Mouse (Mus musculus) activated CD4-positive, CD25-positive, alpha-beta regulatory T cell, adult 4 months (primary cell): Measurements from ENCODE around the gene Flt1. TPM values are rescaled to one million over a fixed set of nuclear protein-coding genes. Genes with fewer than 3 reads are reported as not detected.

Source experiments
- ATAC-seq: one replicate; pipeline ENCODE4 v1.8.0; 2017
- polyA plus RNA-seq, 2 experiments: library from polyadenylated mRNA; unstranded; fragments of 100-300 nt; shearing (Covaris generic); gene quantifications; one replicate each; pipeline ENCODE4 v1.2.1; 2017

Flt1 gene
- polyA plus RNA-seq, 2 experiments from 2014 or later: not detected

DNA sequence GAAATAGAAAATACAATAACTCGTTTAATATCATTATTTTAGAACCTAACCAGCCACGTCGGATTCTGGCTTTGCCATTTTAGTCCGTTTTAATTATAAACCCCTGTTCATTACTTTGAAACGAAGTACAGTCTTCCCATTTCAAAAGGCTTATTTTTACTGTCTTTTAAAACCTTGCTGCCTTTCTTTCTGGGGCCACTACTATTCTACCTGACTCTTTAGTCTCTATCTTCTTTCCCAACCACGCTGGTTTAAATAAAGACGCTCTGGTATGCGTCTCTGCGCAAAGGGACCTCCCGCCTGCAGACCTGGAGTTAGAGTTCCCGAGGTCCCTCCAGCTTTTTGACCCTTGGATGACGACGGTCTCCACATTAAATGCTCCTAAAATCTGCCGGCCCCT lies 1.4 kb downstream of the Flt1 start:
- no peak for ATAC-seq

DNA sequence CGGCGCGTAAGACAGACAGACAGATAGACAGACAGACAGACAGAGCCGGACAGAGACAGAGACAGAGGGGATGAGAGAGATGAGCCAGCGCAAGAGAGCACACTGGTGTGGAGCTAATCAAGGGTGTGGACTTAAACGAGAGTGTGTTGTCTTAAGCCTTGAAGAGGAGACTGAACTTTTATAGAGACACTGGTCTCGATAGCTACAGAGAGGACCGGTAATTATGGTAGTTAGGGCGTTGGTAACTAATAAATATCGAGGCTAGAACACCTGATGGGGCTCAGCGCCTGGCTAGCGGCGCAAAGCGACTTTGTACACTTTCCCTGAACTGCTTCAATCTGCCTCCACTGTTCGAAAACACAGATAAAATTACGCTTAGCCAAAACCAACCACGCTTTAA lies 2.0 kb downstream of the Flt1 start:
- no peak for ATAC-seq

DNA sequence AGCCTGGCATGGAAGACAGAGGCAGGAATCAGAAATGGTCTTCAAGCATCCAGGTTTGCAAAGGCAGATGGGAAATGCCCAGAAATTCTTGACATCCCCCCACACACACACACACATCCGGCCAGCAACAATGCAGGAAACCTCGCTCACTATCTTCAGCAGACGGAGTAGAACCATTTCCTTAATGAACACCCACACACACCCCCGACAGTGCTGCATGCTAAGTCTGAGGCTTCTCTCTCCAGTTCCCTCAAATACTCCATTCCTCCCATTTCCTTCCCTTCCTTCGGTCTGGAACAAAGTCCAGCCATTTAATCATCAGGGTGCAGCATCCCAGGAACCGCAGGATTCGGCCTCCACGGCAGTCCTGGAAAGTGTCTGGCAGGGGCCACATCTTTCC lies 4.4 kb downstream of the Flt1 start:
- ATAC-seq: no peak

DNA sequence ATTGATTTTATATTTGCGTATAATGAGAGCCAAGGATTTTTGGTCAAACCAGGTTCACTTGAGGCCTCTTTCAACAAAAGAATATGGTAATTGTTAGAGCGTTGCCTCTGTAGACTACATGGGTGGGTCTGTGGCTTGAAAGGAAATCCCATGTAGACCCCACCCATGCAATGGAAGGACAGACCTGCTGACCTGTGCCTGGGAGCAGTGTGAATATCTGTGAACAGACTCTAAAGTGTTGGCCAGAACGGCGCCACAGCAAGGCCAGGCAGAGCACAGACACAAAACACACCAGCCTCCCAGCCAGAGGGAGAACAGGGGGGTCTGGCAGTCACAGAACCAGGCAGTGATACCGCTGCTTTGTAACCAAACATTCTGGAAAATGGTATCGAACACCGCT lies 7.5 kb downstream of the Flt1 start:
- ATAC-seq: no peak

DNA sequence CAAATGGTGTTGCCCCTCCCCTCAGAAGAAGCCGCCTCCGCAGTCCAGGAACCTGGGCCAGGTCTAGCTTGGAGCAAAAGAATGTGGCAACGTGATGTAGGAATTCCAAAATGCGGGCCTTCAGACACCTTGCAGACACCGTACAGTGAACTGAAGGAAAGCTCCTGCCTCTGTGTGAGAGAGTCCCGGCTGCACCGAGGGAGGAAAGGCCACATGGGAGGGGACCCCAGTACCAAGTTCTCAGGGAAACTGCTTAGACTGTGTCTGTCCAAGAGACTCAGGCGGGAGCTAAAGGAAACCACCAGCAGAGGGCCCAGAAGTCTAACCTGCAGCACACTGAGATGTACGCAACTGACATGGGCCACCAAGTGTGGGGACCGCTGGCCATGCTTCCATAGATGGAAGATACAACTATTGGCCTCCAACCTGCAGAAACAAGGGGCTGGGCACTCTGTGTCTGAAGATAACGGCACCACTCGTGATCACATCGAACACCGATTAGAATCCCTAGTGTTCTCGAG lies 9.1 kb downstream of the Flt1 start:
- no peak for ATAC-seq

DNA sequence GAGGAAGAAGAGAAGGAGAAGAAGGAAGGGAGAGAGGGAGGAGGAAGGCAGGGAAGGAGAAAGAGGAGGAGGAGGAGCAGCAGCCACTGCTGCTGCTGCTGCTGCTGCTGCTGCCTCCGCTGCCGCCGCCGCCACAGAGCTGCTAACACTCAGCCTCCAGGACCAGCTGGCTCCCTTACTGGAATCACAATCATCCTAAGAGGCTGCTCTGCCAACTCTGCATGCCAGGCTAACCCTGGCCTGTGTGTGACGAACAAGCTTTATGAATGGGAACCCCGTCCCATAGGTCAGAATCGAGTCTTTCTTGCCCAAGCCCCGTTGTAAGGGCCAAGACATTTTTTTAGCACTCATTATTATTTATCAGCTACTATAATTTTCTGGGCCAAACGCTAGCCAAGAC lies 9.5 kb downstream of the Flt1 start:
- no peak for ATAC-seq

DNA sequence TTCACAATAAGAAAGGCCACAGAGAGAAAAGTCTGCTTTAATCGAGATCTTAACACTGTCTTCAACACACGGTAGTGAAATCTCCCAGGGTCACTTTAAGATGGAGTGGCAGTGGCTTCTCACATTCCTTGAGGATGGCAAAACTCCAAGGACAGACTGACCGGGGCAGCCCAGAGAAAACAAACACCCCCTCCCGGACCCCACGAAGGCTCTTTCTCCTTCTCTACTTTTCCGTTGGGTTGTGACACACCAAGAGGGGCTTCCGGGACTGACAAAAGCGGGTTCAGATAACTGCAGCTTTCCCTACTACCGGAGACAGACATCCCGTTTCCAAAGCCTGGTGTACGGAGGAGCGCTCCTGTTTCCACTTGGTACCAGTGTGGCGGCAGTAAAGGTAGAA lies 10.4 kb downstream of the Flt1 start:
- no peak for ATAC-seq

- ATAC-seq: no peak
Measured at GRCm38 (mm10) chr5:147708500-147708899, 17.3 kb downstream of the Flt1 start.

DNA sequence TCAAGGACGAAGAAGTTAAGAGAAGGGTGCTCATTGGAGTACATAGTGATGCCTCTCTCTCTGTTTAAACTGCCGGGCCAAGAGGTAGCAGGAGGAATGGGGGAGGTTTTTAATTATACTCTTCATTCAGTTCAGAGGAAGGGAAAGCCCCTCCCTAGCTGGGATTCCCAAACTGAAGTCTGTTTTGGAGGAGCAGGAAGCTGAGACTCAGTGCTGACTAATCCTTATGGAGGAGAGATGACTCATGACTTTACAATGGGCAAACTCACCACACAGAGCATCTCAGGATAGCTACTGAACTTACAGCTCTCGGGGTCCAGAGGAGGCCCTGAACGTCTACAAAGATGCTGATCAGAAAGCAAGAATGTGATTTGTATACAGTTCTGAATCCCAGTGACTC lies 18.3 kb downstream of the Flt1 start:
- no peak for ATAC-seq

GRCm38 (mm10) chr5:147704890-147705289 lies 20.9 kb downstream of the Flt1 start:
- ATAC-seq: no peak

DNA sequence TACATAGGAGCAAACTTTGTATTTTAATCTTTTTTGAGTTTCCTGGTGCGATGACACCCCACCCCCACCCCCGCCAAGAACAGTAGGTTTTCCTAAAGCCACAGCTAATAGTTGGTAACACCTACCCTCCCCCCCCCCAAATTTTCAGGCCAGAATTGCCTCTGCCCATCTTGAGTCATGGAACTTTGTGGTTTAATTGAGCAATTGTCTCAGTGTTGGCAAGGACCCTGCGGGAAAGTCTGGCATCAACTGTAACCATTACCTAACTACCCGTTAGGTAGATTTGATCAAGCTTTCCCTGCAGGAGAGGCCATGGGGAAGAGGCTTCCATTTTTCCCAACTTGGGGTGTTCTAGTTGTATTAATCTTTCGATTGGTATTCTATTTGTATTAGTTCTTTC lies 23.4 kb downstream of the Flt1 start:
- no peak for ATAC-seq

DNA sequence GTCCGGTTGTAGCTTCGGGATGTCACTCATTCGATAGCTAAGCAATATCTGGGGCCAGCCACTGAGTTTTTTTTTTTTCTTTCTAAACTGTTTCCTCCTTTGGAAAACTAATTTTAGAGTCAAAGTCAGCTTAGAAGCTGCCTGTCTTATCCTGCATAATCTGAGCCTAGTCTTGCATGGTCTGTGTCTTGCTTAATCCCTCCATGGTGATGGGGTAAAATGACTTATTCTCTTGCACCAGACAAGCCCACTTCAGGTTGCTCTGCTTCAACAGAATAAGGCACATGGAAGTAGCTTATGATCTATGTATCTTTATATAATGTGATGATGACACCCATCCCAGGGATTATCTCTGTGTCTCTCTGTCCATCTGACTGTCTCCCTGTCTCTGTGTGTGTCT lies 24.8 kb downstream of the Flt1 start:
- ATAC-seq: no peak

- no peak for ATAC-seq
Measured at GRCm38 (mm10) chr5:147698044-147698443, 27.8 kb downstream of the Flt1 start.

GRCm38 (mm10) chr5:147697165-147697564 lies 28.6 kb downstream of the Flt1 start:
- no peak for ATAC-seq

GRCm38 (mm10) chr5:147692622-147693021 lies 33.2 kb downstream of the Flt1 start:
- ATAC-seq: no peak

GRCm38 (mm10) chr5:147683707-147684323 lies 42.0 kb downstream of the Flt1 start:
- no peak for ATAC-seq

- no peak for ATAC-seq
Measured at GRCm38 (mm10) chr5:147681224-147681623, 44.6 kb downstream of the Flt1 start.

DNA sequence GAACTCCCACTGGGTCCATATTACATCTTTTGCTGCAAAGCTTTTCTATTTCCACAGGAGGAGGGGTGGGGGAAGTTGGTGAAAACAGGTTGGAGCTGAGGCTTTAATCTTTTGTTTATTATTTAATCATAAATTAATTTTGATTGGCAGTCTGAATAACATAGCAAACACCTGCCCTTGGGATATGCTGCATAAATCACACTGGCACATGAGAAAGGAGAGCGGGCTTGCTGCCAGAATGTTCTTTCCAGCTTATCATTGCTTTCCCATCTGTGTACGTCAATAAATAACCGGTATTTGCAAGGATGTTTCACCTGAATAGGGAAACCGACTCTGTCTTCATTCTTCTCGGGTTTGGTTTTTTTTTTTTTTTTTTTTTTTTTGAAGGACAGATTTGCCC lies 45.1 kb downstream of the Flt1 start:
- no peak for ATAC-seq

- no peak for ATAC-seq
Measured at GRCm38 (mm10) chr5:147679316-147679715, 46.5 kb downstream of the Flt1 start.

DNA sequence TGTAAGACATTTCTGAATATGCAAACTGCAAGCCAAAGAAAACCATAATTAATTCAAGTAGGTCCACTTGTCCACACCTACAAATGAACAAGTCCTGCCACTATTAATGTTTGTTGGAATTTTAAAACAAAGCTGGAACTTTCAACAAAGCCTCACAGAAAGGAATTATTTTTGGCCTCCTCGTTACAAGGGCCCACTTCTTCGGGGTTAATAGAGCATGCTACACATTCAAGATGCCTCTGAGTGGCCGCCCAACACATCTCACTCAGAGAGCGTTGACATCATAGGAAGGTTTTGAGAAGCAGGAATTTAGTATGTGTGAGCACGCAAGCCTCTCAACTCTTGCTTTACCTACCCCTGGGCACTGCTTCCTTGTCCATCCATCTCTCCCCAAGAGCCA lies 50.0 kb downstream of the Flt1 start:
- no peak for ATAC-seq

GRCm38 (mm10) chr5:147671765-147672424 lies 53.9 kb downstream of the Flt1 start:
- no peak for ATAC-seq

- no peak for ATAC-seq
Measured at GRCm38 (mm10) chr5:147668637-147669344, 57.0 kb downstream of the Flt1 start.

- ATAC-seq: no peak
Measured at GRCm38 (mm10) chr5:147665946-147666345, 59.9 kb downstream of the Flt1 start.

GRCm38 (mm10) chr5:147665381-147665780 lies 60.4 kb downstream of the Flt1 start:
- no peak for ATAC-seq
